Mouse (Mus musculus) kidney, postnatal 0 days (tissue): ENCODE measurements around the gene Dennd4a. TPM values are rescaled to one million over a fixed set of nuclear protein-coding genes. Genes with fewer than 3 reads are reported as not detected.

ENCODE experiments used
- ATAC-seq: fragments of 200-750 bp; cut with Nextera tagmentation; replicated peaks from 2 replicates; pipeline ENCODE4 v1.8.0; 2017; ENCODE audit warnings: low read depth, moderate number of reproducible peaks, moderate TSS enrichment, moderate library complexity; ENCODE audit not compliant: low FRiP score
- DNase-seq: peaks from one replicate; pipeline ENCODE4 v3.0.0-alpha.2; 2016; ENCODE audit warnings: low spot score
- H3K27ac ChIP-seq: fragments of 300-500 bp; sonication (generic); 2 replicates; pipeline ENCODE4 v1.5.1; 2014; ENCODE audit warnings: mild to moderate bottlenecking
- H3K27me3 ChIP-seq: fragments of 300-500 bp; sonication (generic); 2 replicates; pipeline ENCODE4 v1.6.1; 2014; ENCODE audit warnings: low read length, mixed read lengths; ENCODE audit not compliant: insufficient read depth
- H3K36me3 ChIP-seq: fragments of 300-500 bp; sonication (generic); 2 replicates; pipeline ENCODE4 v1.6.1; 2014; ENCODE audit warnings: low read length, mixed read lengths; ENCODE audit not compliant: insufficient read depth
- H3K4me1 ChIP-seq: fragments of 300-500 bp; sonication (generic); replicated peaks from 2 replicates; pipeline ENCODE4 v1.6.1; 2014; ENCODE audit warnings: antibody characterized with exemption, low read length, mixed read lengths; ENCODE audit not compliant: insufficient read depth
- H3K4me2 ChIP-seq: fragments of 300-500 bp; sonication (generic); 2 replicates; pipeline ENCODE4 v1.6.1; 2014; ENCODE audit warnings: mild to moderate bottlenecking, low read length, moderate library complexity, mixed read lengths
- H3K4me3 ChIP-seq: fragments of 300-500 bp; sonication (generic); replicated peaks from 2 replicates; pipeline ENCODE4 v1.5.1; 2014; ENCODE audit warnings: low read depth, low read length
- H3K9ac ChIP-seq: fragments of 300-500 bp; sonication (generic); 2 replicates; pipeline ENCODE4 v1.6.1; 2014; ENCODE audit warnings: low read depth, low read length
- H3K9me3 ChIP-seq: fragments of 300-500 bp; sonication (generic); replicated peaks from 2 replicates; pipeline ENCODE4 v1.6.1; 2016; ENCODE audit warnings: low read length, inconsistent platforms, mixed read lengths
- CTCF ChIP-seq: IDR thresholded peaks from 2 replicates; pipeline ENCODE4 v1.5.1; 2016; ENCODE audit warnings: antibody characterized with exemption, low read depth, mild to moderate bottlenecking, moderate library complexity
- WGBS: fragments of 180-500 bp; shearing (Covaris S2); extraction: QIAGEN DNeasy Blood & Tissue Kit; methylation state at CpG from one replicate; pipeline ENCODE4 v1.1.7; 2014; 5-methylcytosine and 5-hydroxymethylcytosine counted together
- polyA plus RNA-seq: library from polyadenylated mRNA; unstranded; fragments of >200 nt; fragmentation: Nextera tagmentation; extraction: Ambion mirVana; gene quantifications from 2 replicates; pipeline ENCODE4 v1.2.1, GENCODE M21; 2015

The Dennd4a gene
- polyA plus RNA-seq, 1 experiment from 2014 or later: 2.7 TPM

- H3K9ac ChIP-seq: no peak overlapping the region
- TF ChIP-seq CTCF: no peak
- no peaks in the 10 kb centered on the region for H3K27me3 ChIP-seq
- ATAC-seq: no peak
- no peak overlapping the region for H3K27ac ChIP-seq
- no peaks in the 10 kb centered on the region for H3K4me1 ChIP-seq
- no peak for DNase-seq
- H3K9me3 ChIP-seq: no peaks in the 10 kb centered on the region
- H3K4me2 ChIP-seq: no peak overlapping the region
- H3K36me3 ChIP-seq: no peaks in the 10 kb centered on the region
- H3K4me3 ChIP-seq: no peak overlapping the region
Measured at GRCm38 (mm10) chr9:64793275-64793590, 17.9 kb upstream of the Dennd4a start.

GRCm38 (mm10) chr9:64793794-64794193 lies 17.3 kb upstream of the Dennd4a start:
- DNase-seq (no peak), ATAC-seq (no peak)
- Histone ChIP-seq H3K27ac (no peak overlapping the region), H3K36me3 (no peaks in the 10 kb centered on the region), H3K27me3 (no peaks in the 10 kb centered on the region), H3K9me3 (no peaks in the 10 kb centered on the region), H3K4me3 (no peak overlapping the region), H3K9ac (no peak overlapping the region), H3K4me2 (no peak overlapping the region), H3K4me1 (no peaks in the 10 kb centered on the region)
- no peak for TF ChIP-seq CTCF
- 63% methylated on average over 3 of the region's 3 CpGs for WGBS

- Histone ChIP-seq H3K27me3 (no peaks in the 10 kb centered on the region), H3K27ac (no peak overlapping the region), H3K9me3 (no peaks in the 10 kb centered on the region), H3K4me3 (no peak overlapping the region), H3K4me2 (no peak overlapping the region), H3K9ac (no peak overlapping the region), H3K36me3 (no peaks in the 10 kb centered on the region), H3K4me1 (no peaks in the 10 kb centered on the region)
- no peak for TF ChIP-seq CTCF
- ATAC-seq (no peak), DNase-seq (peak; percentile 13)
- WGBS: 55% methylated on average over 6 of the region's 6 CpGs
Measured at GRCm38 (mm10) chr9:64794448-64795420, 16.4 kb upstream of the Dennd4a start.

- Histone ChIP-seq H3K9ac (no peak overlapping the region), H3K27me3 (no peaks in the 10 kb centered on the region), H3K36me3 (no peaks in the 10 kb centered on the region), H3K9me3 (no peaks in the 10 kb centered on the region), H3K27ac (no peak overlapping the region), H3K4me3 (no peak overlapping the region), H3K4me2 (no peak overlapping the region), H3K4me1 (no peaks in the 10 kb centered on the region)
- DNase-seq: no peak
- WGBS: 61% methylated on average over 3 of the region's 3 CpGs
- no peak for ATAC-seq
- no peak for TF ChIP-seq CTCF
Measured at GRCm38 (mm10) chr9:64795846-64796615, 15.1 kb upstream of the Dennd4a start.

GRCm38 (mm10) chr9:64797392-64797791 lies 13.7 kb upstream of the Dennd4a start:
- 90% methylated on average over 4 of the region's 4 CpGs for WGBS
- TF ChIP-seq CTCF: no peak
- ATAC-seq: no peak

GRCm38 (mm10) chr9:64798099-64798498 lies 13.0 kb upstream of the Dennd4a start:
- Histone ChIP-seq H3K4me1 (no peaks in the 10 kb centered on the region), H3K4me2 (no peak overlapping the region), H3K4me3 (no peak overlapping the region), H3K27ac (no peak overlapping the region), H3K9me3 (no peaks in the 10 kb centered on the region), H3K27me3 (no peaks in the 10 kb centered on the region), H3K9ac (no peak overlapping the region), H3K36me3 (no peaks in the 10 kb centered on the region)
- no peak for ATAC-seq
- no peak for DNase-seq
- no peak for TF ChIP-seq CTCF

More at GRCm38 (mm10) chr9:64797392-64797791, 13.7 kb upstream of the Dennd4a start:
- H3K27ac ChIP-seq: no peak overlapping the region
- H3K4me1 ChIP-seq: no peaks in the 10 kb centered on the region
- H3K4me3 ChIP-seq: no peak overlapping the region
- no peak overlapping the region for H3K4me2 ChIP-seq
- no peaks in the 10 kb centered on the region for H3K27me3 ChIP-seq
- no peak overlapping the region for H3K9ac ChIP-seq
- H3K9me3 ChIP-seq: no peaks in the 10 kb centered on the region
- no peak for DNase-seq
- no peaks in the 10 kb centered on the region for H3K36me3 ChIP-seq
